Mouse (Mus musculus): ENCODE measurements around the gene Acy3. TPM values are rescaled to one million over a fixed set of nuclear protein-coding genes. Genes with fewer than 3 reads are reported as not detected.

The Acy3 gene
- polyA plus RNA-seq, 1 experiment: not detected

DNA sequence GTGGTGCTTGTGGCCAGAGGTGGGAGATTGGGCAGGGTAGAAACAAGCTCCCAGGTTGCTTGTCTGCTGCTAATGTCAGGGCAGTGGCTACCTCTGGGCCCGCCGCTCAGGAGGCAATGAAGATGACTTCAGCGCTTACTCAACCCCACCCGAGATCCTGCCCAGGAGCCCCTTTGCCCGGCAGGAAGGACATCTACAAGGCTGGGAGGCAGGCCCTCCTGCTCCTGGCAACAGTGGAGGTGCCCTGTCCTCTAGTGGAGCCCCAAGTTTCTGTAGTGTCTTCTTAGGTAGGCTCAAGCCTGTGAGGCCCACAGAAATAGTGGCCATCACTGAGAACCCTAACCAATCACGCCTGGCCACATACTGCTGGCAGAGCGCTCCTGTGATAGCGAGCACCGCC, 18.7 kb downstream of the Acy3 start:
- Histone ChIP-seq H3K27ac (ENCODE audit: insufficient read depth, low read depth, low read length) (no peak overlapping the region), H3K4me1 (ENCODE audit: control insufficient read depth, insufficient read depth, low read length) (peaks cover 24% of the 10 kb centered on the region), H3K4me3 (ENCODE audit: insufficient read depth, low read depth, low read length) (no peak overlapping the region)
- 84% methylated on average over 9 of the region's 9 CpGs for WGBS
- no peak for TF ChIP-seq POLR2A (IDR thresholded peaks at IDR 0.05; ENCODE audit: insufficient read depth, low read depth, low read length)
- TF ChIP-seq CTCF (IDR thresholded peaks at IDR 0.05; ENCODE audit: insufficient read depth, low read depth, low read length): no peak

DNA sequence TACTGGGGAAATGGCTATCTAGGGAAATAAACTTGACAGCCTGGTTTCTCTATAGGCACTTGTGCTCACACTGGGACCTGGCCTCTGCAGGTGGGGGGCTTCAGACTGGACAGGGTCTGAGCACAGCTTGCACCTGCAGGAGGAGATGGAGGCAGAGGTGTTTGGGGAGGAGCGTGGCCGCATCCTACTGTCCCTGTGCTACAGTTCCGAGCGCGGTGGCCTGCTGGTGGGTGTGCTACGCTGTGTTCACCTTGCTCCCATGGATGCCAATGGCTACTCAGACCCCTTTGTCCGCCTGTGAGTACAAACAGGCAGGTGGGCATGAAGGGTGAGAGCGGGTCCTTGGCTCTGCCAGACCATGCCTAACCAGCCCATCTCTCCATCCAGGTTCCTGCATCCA, 19.6 kb downstream of the Acy3 start:
- no peak overlapping the region for H3K4me3 ChIP-seq (ENCODE audit: insufficient read depth, low read depth, low read length)
- WGBS: 96% methylated on average over 8 of the region's 8 CpGs
- H3K27ac ChIP-seq (ENCODE audit: insufficient read depth, low read depth, low read length): no peak overlapping the region
- peaks cover 23% of the 10 kb centered on the region for H3K4me1 ChIP-seq (ENCODE audit: control insufficient read depth, insufficient read depth, low read length)
- no peak for TF ChIP-seq CTCF (IDR thresholded peaks at IDR 0.05; ENCODE audit: insufficient read depth, low read depth, low read length)
- no peak for TF ChIP-seq POLR2A (IDR thresholded peaks at IDR 0.05; ENCODE audit: insufficient read depth, low read depth, low read length)

DNA sequence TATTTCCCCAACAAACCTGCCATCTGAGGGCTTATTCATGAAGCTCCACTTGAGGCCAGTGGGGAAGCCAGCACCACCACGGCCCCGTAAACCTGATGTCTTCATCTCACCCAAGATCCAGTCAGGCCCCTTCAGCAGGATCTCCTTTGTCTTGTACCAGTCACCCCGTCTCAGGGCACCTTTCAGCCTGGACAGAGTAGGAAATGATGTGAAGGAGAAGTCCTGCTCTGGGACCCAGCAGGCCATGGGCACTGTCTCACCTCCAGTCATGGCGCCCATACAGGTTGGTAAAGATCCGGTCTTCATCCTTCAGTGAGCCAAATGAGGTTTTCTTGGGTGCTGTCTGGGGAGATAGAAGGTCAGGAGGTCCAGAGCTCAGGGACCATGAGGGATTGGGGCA, 24.7 kb downstream of the Acy3 start:
- no peak overlapping the region; the same call in 1 of the 2 replicates for H3K4me3 ChIP-seq (ENCODE audit: insufficient read depth, low read depth, low read length)
- WGBS: 93% methylated on average over 5 of the region's 5 CpGs

DNA sequence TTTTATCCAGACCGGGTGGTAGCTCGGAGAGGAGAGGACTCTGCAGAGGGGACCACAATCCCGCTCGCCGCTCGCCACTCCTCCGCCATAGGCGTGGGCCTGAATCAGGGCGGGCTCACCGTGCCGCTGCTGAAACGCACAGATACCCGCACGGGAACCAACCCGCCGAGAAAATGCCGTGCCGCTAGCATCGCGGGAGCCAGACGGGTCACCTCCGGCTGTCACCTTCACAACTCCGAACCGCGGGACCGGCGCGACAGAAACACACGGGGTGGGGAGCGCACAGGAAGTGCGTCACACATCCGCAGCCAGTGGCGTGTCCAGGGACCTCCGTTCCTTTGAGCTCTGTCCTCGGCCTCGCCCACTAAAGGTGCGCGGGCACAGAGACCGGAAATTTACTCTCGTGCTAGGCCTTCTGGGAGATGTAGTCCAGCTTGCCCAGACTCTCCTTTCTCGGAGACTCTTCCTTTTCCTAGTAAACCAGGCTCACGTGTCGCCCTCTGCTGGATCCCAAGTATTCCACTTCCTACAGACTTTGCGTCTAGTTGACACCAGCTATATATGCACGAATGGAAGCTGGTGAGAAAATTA, 26.2 kb downstream of the Acy3 start, which contains the start of gene Ndufv1:
Gene Ndufv1 (minus strand): TSS at position 375 of the 591 bp plus-strand sequence.
- H3K27ac ChIP-seq (ENCODE audit: insufficient read depth, low read depth, low read length): peak within 1 kb of the TSS; percentile 77
- H3K4me1 ChIP-seq (ENCODE audit: control insufficient read depth, insufficient read depth, low read length): peaks cover 15% of the 10 kb centered on the region
- peak within 1 kb of the TSS; percentile 92 for H3K4me3 ChIP-seq (ENCODE audit: insufficient read depth, low read depth, low read length)
- under 1% methylated on average over 45 of the region's 45 CpGs for WGBS
- TF ChIP-seq CTCF (IDR thresholded peaks at IDR 0.05; ENCODE audit: insufficient read depth, low read depth, low read length) (no peak), POLR2A (IDR thresholded peaks at IDR 0.05; ENCODE audit: insufficient read depth, low read depth, low read length) (peak; percentile 86)

More for the DNA sequence above, 24.7 kb downstream of the Acy3 start:
- Histone ChIP-seq H3K4me1 (ENCODE audit: control insufficient read depth, insufficient read depth, low read length) (peaks cover 15% of the 10 kb centered on the region), H3K27ac (ENCODE audit: insufficient read depth, low read depth, low read length) (no peak overlapping the region)
- no peak for TF ChIP-seq CTCF (IDR thresholded peaks at IDR 0.05; ENCODE audit: insufficient read depth, low read depth, low read length)
- no peak for TF ChIP-seq POLR2A (IDR thresholded peaks at IDR 0.05; ENCODE audit: insufficient read depth, low read depth, low read length)

DNA sequence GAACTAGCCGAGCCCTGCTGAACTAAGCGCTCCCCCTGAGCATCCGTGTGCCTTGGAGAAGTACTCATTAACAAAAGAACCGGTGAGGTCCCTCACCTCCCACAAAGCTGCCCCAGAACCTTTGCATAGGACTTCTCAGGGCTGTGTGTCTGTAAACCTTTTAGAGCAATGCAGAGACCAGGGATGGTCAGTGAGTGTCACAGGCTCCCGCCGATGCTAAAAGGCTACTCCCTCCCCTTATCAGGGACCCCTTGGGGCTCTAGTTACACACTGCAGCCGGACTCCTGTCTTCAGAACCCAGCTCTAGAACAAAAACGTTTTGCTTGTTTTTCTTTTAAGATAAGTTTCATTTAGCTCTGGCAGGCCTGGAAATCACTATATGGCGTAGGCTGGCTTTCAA, 26.7 kb downstream of the Acy3 start:
- 24% methylated on average over 9 of the region's 9 CpGs for WGBS
- Histone ChIP-seq H3K4me3 (ENCODE audit: insufficient read depth, low read depth, low read length) (peak overlapping the region; percentile 13), H3K27ac (ENCODE audit: insufficient read depth, low read depth, low read length) (no peak overlapping the region), H3K4me1 (ENCODE audit: control insufficient read depth, insufficient read depth, low read length) (peaks cover 15% of the 10 kb centered on the region)
- no peak for TF ChIP-seq CTCF (IDR thresholded peaks at IDR 0.05; ENCODE audit: insufficient read depth, low read depth, low read length)
- TF ChIP-seq POLR2A (IDR thresholded peaks at IDR 0.05; ENCODE audit: insufficient read depth, low read depth, low read length): no peak

DNA sequence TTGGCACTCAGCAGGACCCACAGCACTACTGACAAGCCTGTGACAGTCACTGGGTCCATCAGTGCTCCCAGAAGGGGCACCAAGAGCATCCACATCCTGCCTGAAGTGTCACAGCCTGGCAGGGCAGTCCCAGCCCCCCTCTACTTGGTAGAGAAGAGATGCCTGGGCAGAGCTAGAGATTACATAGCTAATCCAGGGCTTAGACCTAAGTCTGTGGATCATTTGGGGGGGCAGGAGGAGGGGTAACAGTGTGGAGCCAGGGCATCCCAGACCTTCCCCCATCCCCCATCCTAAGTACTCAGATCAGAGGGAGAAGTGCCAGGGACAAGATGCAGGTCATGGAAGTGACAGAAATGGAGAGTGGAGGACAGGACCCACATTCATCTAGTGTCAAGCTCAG, 28.4 kb downstream of the Acy3 start:
- no peak overlapping the region for H3K4me3 ChIP-seq (ENCODE audit: insufficient read depth, low read depth, low read length)
- peaks cover 12% of the 10 kb centered on the region for H3K4me1 ChIP-seq (ENCODE audit: control insufficient read depth, insufficient read depth, low read length)
- no peak overlapping the region for H3K27ac ChIP-seq (ENCODE audit: insufficient read depth, low read depth, low read length)
- TF ChIP-seq POLR2A (IDR thresholded peaks at IDR 0.05; ENCODE audit: insufficient read depth, low read depth, low read length) (no peak), CTCF (IDR thresholded peaks at IDR 0.05; ENCODE audit: insufficient read depth, low read depth, low read length) (no peak)

DNA sequence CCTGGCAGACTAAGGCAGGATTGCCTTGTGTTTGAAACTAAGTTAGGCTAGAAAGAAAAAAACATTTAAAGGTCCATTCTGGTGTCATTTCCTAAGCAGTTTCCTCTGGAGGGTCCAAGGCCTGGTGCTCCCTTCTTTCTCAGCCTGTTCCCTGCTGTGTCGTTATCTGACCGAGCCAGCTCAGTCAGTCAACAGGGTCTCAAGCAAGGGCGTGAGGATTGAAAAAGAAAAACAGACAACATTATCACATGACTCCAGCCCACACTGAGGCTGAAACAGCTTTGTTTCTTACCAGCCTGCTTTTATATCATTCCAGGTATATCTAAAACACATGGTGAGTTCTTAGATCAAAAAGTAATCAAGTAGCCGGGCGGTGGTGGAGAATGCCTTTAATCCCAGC, 29.3 kb downstream of the Acy3 start:
- peaks cover 10% of the 10 kb centered on the region for H3K4me1 ChIP-seq (ENCODE audit: control insufficient read depth, insufficient read depth, low read length)
- H3K4me3 ChIP-seq (ENCODE audit: insufficient read depth, low read depth, low read length): no peak overlapping the region
- TF ChIP-seq POLR2A (IDR thresholded peaks at IDR 0.05; ENCODE audit: insufficient read depth, low read depth, low read length) (no peak), CTCF (IDR thresholded peaks at IDR 0.05; ENCODE audit: insufficient read depth, low read depth, low read length) (no peak)
- no peak overlapping the region for H3K27ac ChIP-seq (ENCODE audit: insufficient read depth, low read depth, low read length)
- WGBS: 71% methylated on average over 5 of the region's 5 CpGs

DNA sequence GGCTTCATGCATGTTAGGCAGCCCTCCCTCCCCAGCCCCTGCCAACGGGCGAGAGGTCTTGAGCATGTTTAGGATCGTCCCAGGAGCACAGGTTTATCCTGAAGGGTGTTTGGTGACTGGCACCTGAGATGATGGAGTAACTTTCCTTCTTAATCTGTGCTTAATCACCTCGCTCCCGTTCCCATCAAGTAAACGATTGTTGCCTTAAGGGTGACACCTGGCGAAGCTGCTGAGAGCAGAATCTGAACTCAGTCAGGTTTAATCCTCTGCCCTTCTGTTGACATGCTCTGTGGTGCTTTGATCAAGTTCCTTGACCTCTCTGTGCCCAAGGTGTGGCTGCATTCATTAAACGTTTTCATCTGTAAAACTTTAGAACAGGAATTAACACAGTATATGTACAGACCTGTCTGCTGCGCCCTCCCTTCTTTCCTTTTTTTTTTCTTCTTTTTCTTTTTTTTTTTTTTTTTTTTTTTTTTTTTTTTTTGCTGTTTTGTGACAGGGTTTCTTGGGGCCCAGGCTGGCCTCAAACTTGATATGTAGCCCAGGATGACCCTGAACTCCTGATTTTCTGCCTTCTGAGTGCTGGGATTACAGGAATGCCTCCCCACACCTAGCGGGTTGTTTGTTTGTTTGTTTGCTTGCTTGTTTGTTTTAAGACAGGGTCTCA, 31.7 kb downstream of the Acy3 start:
- 69% methylated on average over 10 of the region's 10 CpGs for WGBS
- Histone ChIP-seq H3K4me1 (ENCODE audit: control insufficient read depth, insufficient read depth, low read length) (0 out of 2 replicates have a peak, but pooled peaks cover under 1% of the 10 kb centered on the region), H3K4me3 (ENCODE audit: insufficient read depth, low read depth, low read length) (no peak overlapping the region), H3K27ac (ENCODE audit: insufficient read depth, low read depth, low read length) (no peak overlapping the region)
- TF ChIP-seq CTCF (IDR thresholded peaks at IDR 0.05; ENCODE audit: insufficient read depth, low read depth, low read length) (no peak), POLR2A (IDR thresholded peaks at IDR 0.05; ENCODE audit: insufficient read depth, low read depth, low read length) (no peak)

DNA sequence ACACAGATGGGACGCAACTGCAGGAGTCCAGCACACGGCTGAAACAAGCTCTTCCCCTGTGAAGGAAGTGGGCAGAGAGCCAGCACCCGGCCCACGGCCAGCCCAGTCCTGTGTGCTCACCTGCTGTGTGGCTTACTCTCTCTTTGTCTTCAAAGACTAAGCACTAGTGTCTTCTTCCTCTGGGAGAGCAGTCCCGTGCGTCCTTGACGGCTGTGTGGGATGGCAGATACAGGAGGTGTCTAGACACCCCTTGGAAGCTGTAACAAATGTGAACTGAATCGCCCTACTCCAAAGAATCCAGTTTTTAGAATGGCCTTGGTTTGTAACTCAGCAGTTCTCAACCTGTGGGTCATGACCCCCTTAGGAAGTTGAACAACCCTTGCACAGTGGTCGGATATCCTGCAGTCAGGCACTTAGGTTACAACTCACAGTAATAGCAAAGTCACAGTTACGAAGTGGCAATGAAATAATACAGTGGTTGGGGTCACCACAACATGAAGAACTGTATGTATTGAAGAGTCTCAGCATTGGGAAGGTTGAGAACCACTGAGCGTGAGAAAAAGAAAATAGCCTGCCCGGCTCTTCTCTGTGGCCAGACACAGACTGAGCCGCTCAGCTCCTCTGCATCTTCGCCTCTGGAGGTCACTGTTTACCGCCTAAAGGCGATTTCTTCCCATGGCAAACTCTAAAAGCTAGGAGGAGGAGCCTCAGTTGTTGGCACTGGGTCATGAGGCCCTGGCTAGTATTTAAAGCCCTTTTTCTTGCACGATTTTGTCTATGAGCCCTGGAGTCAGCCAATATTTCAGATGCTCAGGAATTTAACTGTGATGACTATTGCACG, 32.6 kb downstream of the Acy3 start:
- no peak overlapping the region for H3K27ac ChIP-seq (ENCODE audit: insufficient read depth, low read depth, low read length)
- 21% methylated on average over 18 of the region's 18 CpGs for WGBS
- H3K4me3 ChIP-seq (ENCODE audit: insufficient read depth, low read depth, low read length): no peak overlapping the region
- H3K4me1 ChIP-seq (ENCODE audit: control insufficient read depth, insufficient read depth, low read length): no peaks in the 10 kb centered on the region
- TF ChIP-seq CTCF (IDR thresholded peaks at IDR 0.05; ENCODE audit: insufficient read depth, low read depth, low read length) (peak; percentile 72), POLR2A (IDR thresholded peaks at IDR 0.05; ENCODE audit: insufficient read depth, low read depth, low read length) (no peak)
